Mouse (Mus musculus): ENCODE measurements around the gene 4930469K13Rik. TPM values are rescaled to one million over a fixed set of nuclear protein-coding genes. Genes with fewer than 3 reads are reported as not detected.

4930469K13Rik gene
- total RNA-seq, 2 experiments from 2014 or later, result not detected

GRCm38 (mm10) chr11:33998244-33998643 lies 100.1 kb downstream of the 4930469K13Rik start:
- no peak for DNase-seq (ENCODE audit: low spot score in 2 of 2)

GRCm38 (mm10) chr11:33993496-33993895 lies 104.9 kb downstream of the 4930469K13Rik start:
- DNase-seq (ENCODE audit: low spot score in 2 of 2), result no peak

- peak in 1 of 2 experiments; percentile 12 for DNase-seq (ENCODE audit: low spot score in 2 of 2)
Observed at GRCm38 (mm10) chr11:33992938-33993337, 105.4 kb downstream of the 4930469K13Rik start, which contains the start of gene Kcnip1. Gene Kcnip1, minus strand, starts transcription at chr11:33993152.

- DNase-seq (ENCODE audit: low spot score in 2 of 2), result no peak
Observed at GRCm38 (mm10) chr11:33990002-33990401, 108.4 kb downstream of the 4930469K13Rik start.

- no peak for DNase-seq (ENCODE audit: low spot score in 2 of 2)
Observed at GRCm38 (mm10) chr11:33986525-33986924, 111.8 kb downstream of the 4930469K13Rik start.

GRCm38 (mm10) chr11:33980146-33980545 lies 118.2 kb downstream of the 4930469K13Rik start:
- no peak for DNase-seq (ENCODE audit: low spot score in 2 of 2)

GRCm38 (mm10) chr11:33975121-33975520 lies 123.2 kb downstream of the 4930469K13Rik start:
- no peak for DNase-seq (ENCODE audit: low spot score in 2 of 2)

- DNase-seq (ENCODE audit: low spot score in 2 of 2), result peak; percentile 10 to 36
Observed at GRCm38 (mm10) chr11:33974341-33975040, 123.9 kb downstream of the 4930469K13Rik start.

- DNase-seq (ENCODE audit: low spot score in 2 of 2), result no peak
Observed at GRCm38 (mm10) chr11:33972114-33972513, 126.2 kb downstream of the 4930469K13Rik start.

- no peak for DNase-seq (ENCODE audit: low spot score in 2 of 2)
Observed at GRCm38 (mm10) chr11:33969199-33969598, 129.2 kb downstream of the 4930469K13Rik start.

GRCm38 (mm10) chr11:33967708-33968107 lies 130.6 kb downstream of the 4930469K13Rik start:
- DNase-seq (ENCODE audit: low spot score in 2 of 2), result no peak

- DNase-seq (ENCODE audit: low spot score in 2 of 2), result no peak
Observed at GRCm38 (mm10) chr11:33965380-33965779, 133.0 kb downstream of the 4930469K13Rik start.

- DNase-seq (ENCODE audit: low spot score in 2 of 2), result no peak
Observed at GRCm38 (mm10) chr11:33962688-33963407, 135.5 kb downstream of the 4930469K13Rik start, which contains the start of gene Kcnmb1. Gene Kcnmb1, plus strand, starts transcription at chr11:33963013.

- DNase-seq (ENCODE audit: low spot score in 2 of 2), result no peak
Observed at GRCm38 (mm10) chr11:33962178-33962577, 136.2 kb downstream of the 4930469K13Rik start.

- peak in 1 of 2 experiments; percentile 25 for DNase-seq (ENCODE audit: low spot score in 2 of 2)
Observed at GRCm38 (mm10) chr11:33958713-33959112, 139.6 kb downstream of the 4930469K13Rik start.

- DNase-seq (ENCODE audit: low spot score in 2 of 2), result peak in 1 of 2 experiments; percentile 67
Observed at GRCm38 (mm10) chr11:33957595-33957994, 140.8 kb downstream of the 4930469K13Rik start.

- no peak for DNase-seq (ENCODE audit: low spot score in 2 of 2)
Observed at GRCm38 (mm10) chr11:33956623-33957022, 141.7 kb downstream of the 4930469K13Rik start.

- no peak for DNase-seq (ENCODE audit: low spot score in 2 of 2)
Observed at GRCm38 (mm10) chr11:33955982-33956381, 142.4 kb downstream of the 4930469K13Rik start.

- DNase-seq (ENCODE audit: low spot score in 2 of 2), result no peak
Observed at GRCm38 (mm10) chr11:33951684-33952625, 146.4 kb downstream of the 4930469K13Rik start.

- DNase-seq (ENCODE audit: low spot score in 2 of 2), result no peak
Observed at GRCm38 (mm10) chr11:33951155-33951554, 147.2 kb downstream of the 4930469K13Rik start.

- DNase-seq (ENCODE audit: low spot score in 2 of 2), result no peak
Observed at GRCm38 (mm10) chr11:33946501-33946900, 151.9 kb downstream of the 4930469K13Rik start.
